19 mouse cellular contexts compared by ENCODE assay signal in the genomic region with DNA sequence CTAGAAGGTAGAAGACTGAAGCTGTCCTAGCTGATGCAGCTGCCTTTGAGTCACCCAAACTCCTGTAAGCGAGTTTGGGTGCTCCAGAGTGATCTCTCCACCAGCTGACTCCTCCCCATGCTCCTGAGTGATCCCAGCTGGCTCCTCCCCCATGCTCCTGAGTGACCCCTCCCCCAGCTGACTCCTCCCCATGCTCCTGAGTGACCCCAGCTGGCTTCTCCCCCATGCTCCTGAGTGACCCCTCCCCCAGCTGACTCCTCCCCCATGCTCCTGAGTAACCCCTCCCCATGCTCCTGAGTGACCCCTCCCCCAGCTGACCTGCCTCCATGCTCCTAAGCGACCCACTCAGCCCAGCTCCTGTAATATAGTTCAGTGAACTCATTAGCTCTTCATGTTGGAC.
"Had no signal": no experiment of that assay in that cellular context is flagged by ENCODE, and none has a peak within 500 bp of the region (broad histone marks: within the 10 kb centered on the region; RNA-seq: fewer than 3 reads in every experiment).

No protein-coding gene starts in this region.

- H3K36me3 ChIP-seq: liver, embryonic 12.5 days; liver, embryonic 15.5 days; lung, embryonic 15.5 days; midbrain, embryonic 12.5 days; midbrain, embryonic 15.5 days; neural tube, embryonic 12.5 days; neural tube, embryonic 15.5 days; stomach, embryonic 15.5 days had no signal

- ATAC-seq: liver, embryonic 12.5 days; midbrain, embryonic 15.5 days had no signal

- H3K9me3 ChIP-seq: liver, embryonic 12.5 days; liver, embryonic 15.5 days; lung, embryonic 15.5 days; midbrain, embryonic 12.5 days; midbrain, embryonic 15.5 days; neural tube, embryonic 12.5 days; neural tube, embryonic 15.5 days; stomach, embryonic 15.5 days had no signal

- H3K27me3 ChIP-seq: liver, embryonic 15.5 days; midbrain, embryonic 15.5 days; neural tube, embryonic 12.5 days; neural tube, embryonic 15.5 days; stomach, embryonic 15.5 days had no signal

- H3K4me2 ChIP-seq: liver, embryonic 12.5 days; liver, embryonic 15.5 days; lung, embryonic 15.5 days; midbrain, embryonic 12.5 days; midbrain, embryonic 15.5 days; neural tube, embryonic 12.5 days; neural tube, embryonic 15.5 days; stomach, embryonic 15.5 days had no signal

- H3K27ac ChIP-seq: kidney, postnatal 0 days; left cerebral cortex, adult 2 months; liver, embryonic 12.5 days; liver, embryonic 15.5 days; lung, embryonic 15.5 days; midbrain, embryonic 12.5 days; midbrain, embryonic 15.5 days; neural tube, embryonic 12.5 days; neural tube, embryonic 15.5 days; stomach, embryonic 15.5 days had no signal

- H3K4me3 ChIP-seq: left cerebral cortex, adult 2 months; liver, embryonic 12.5 days; liver, embryonic 15.5 days; lung, embryonic 15.5 days; midbrain, embryonic 12.5 days; midbrain, embryonic 15.5 days; neural tube, embryonic 12.5 days; neural tube, embryonic 15.5 days; stomach, embryonic 15.5 days had no signal

- DNase-seq: kidney, postnatal 25 days; layer of hippocampus, postnatal 36 days; lung, adult 18-20 months; lung, postnatal 10 days; lung, postnatal 4 days; right cerebral cortex, adult 18-20 months; right cerebral cortex, postnatal 14 days; right cerebral cortex, postnatal 4 days; thymus, postnatal 25 days had no signal

- H3K9ac ChIP-seq: liver, embryonic 12.5 days; liver, embryonic 15.5 days; lung, embryonic 15.5 days; midbrain, embryonic 12.5 days; midbrain, embryonic 15.5 days; neural tube, embryonic 12.5 days; neural tube, embryonic 15.5 days; stomach, embryonic 15.5 days had no signal

- H3K4me1 ChIP-seq: liver, embryonic 12.5 days; liver, embryonic 15.5 days; lung, embryonic 15.5 days; midbrain, embryonic 12.5 days; midbrain, embryonic 15.5 days; neural tube, embryonic 12.5 days; neural tube, embryonic 15.5 days; stomach, embryonic 15.5 days had no signal
